Mouse (Mus musculus) urinary bladder, postnatal 25 days (tissue): Measurements from ENCODE around the gene Il1rap.

Experiments used
- DNase-seq: peaks from one replicate; pipeline ENCODE4 v3.0.0; 2022; ENCODE audit warnings: low spot score

Gene Il1rap

GRCm38 (mm10) chr16:26728139-26728538 lies 146.6 kb downstream of the Il1rap start:
- DNase-seq, result no peak

- DNase-seq, result no peak
Measured at GRCm38 (mm10) chr16:26730941-26731340, 149.4 kb downstream of the Il1rap start.

GRCm38 (mm10) chr16:26732566-26732965 lies 151.1 kb downstream of the Il1rap start:
- DNase-seq, result no peak

DNA sequence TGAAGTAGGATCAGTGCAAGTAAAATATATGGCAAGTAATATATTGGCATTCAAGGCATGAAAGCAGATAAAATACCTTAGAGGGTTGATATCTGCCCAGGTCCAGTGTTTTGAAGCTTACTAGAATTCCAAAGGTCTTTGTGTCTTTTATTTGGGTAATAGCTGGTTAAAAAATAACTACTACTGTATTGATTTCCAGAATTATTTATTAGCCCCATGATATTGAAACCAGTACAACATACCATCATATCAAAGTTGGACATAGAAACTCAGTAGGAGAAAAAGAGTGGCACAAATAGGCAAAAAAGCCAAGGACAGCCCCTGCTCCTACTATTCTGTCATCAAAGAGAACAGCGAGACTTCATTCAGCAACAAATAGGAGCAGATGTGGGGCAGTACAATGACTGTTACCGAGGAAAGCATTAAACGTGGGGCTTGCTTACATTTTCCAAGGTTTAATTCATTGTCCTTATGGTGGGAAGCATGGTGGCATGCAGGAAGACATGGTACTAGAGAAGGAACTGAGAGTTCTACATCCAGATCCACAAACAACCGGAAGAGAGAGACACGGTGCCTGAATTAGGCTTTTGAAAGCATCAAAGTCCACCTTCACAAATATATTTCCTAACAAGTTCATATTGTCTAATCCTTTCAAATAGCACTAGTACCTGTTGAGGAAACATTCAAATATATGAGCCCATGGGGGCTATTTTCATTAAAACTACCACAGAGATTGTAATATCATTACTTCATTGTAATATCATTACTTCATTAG lies 174.1 kb downstream of the Il1rap start:
- no peak for DNase-seq

- no peak for DNase-seq
Measured at GRCm38 (mm10) chr16:26775976-26776375, 194.5 kb downstream of the Il1rap start.

- DNase-seq, result no peak
Measured at GRCm38 (mm10) chr16:26777132-26777531, 195.6 kb downstream of the Il1rap start.
